Mouse (Mus musculus): ENCODE results near the gene Pigf. TPM values are rescaled to one million over a fixed set of nuclear protein-coding genes. Genes with fewer than 3 reads are reported as not detected.
"Not testable (repeated sequence)": the region's sequence is repeated elsewhere in the genome, so short reads cannot be mapped to it uniquely, and the experiment has no call there.

Gene Pigf
- 1 to 10 TPM; 3.5 to 4.1 TPM for total RNA-seq (2021)

DNA sequence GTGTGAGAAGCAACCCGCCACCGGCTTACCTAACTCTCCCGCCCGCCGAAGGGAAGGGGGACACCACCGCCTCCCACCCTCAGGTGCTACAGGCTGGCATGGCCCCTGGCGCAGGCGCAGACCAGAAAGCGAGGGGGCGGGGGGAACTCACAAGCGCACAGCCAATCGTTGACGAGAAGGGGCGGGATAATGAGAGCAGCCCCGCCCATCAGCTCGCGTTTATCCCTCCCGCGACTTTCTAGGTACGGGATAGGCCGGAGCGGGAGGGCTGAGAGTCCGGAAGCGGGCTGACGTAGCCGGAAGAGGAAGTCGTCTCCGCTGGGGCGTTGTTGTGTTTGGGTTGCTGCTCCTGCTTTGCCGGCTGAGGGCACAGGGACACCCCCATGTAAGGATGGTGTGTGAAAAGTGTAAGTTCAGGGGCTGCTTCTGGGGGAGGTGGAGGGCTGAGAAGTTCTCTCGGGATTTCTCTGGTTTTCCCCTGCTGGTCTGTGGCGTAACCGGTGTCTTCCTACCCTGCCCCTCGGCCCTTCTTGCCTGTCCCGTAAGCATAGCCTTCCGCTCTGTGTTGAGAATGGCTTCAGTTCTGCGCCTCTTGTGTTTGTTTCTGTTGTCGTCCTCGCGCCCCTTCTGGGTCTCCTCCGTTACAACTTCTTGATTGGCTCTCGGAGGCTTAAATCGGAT is at the start of gene Pigf, which contains the start of gene Cript:
TSS of gene Pigf (minus strand) at position 138 of the 681 bp plus-strand sequence.
TSS of gene Cript (plus strand) at position 282 of the 681 bp plus-strand sequence.
- DNase-seq: peak; percentile 96 to 97
- intact Hi-C loops (cut with DNase I): loop anchor here (2.0 kb wide), 1 partner anchor 63 kb away; the partner anchor contains the start of gene Rhoq

DNA sequence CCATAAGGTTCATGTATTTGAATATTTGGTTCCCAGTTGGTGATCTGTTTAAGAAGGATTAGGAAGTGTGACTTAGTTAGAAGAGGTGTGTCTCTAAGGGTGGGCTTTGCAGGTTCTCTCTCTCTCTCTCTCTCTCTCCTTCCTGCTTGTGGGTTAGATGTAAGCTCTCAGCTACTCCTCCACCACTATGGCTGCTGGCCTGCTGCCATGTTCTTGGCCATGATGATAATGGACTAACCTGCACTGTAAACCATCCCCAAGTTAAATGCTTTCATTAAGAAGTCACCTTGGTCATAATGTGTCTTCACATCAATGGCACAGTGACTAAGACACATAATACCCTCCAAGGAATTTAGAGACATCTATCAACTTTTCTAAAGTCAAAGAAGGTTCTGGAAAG is 48.3 kb upstream of the Pigf start:
- intact Hi-C loops (cut with DNase I): no loop called here
- DNase-seq: no peak

DNA sequence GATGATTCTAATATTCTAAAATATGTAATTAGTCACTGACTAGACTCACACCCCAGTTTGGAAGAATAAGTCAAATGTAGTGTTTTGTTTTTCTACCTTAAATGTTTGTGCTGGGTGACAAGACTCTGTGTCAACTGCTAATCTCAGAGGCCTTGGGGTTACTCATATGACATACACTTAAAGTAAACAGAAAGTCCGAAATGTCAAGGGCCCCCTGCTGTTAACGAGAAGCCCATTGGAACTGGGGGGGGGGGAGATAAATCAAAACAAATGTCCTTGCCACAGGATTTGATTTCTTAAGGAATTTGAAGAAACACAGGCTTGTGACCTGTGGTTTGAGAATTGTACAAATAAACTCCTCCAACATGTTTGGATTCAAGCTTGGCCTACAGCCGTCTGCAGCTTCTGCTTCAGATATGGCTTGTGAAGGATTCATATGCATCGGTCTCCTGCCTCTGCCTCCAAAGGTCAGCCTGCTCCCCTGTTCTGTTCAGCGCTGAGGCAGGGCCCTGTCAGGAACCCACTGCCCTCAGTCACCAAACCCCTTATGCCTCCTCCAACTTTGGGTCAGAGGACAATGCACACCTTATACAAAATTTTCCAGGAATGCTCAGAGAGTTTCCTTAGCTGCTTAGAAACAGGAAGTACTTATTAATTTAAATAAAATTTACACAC is 47.7 kb upstream of the Pigf start:
- intact Hi-C loops (cut with DNase I): no loop called here
- no peak for DNase-seq

DNA sequence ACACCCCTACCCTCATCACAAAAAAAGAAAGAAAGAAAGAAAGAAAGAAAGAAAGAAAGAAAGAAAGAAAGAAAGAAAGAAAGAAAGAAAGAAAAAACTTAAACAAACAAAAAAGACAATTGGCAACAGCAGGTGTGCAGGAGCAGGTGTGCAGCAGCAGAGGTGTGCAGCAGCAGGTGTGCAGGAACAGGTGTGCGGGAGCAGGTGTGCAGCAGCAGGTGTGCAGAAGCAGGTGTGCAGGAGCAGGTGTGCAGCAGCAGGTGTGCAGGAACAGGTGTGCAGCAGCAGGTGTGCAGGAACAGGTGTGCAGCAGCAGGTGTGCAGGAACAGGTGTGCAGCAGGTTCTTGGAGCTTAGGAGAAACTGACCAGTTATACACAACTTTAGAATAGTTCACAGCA is 47.0 kb upstream of the Pigf start:
- intact Hi-C loops (cut with DNase I); DNase-seq: not testable (repeated sequence)

DNA sequence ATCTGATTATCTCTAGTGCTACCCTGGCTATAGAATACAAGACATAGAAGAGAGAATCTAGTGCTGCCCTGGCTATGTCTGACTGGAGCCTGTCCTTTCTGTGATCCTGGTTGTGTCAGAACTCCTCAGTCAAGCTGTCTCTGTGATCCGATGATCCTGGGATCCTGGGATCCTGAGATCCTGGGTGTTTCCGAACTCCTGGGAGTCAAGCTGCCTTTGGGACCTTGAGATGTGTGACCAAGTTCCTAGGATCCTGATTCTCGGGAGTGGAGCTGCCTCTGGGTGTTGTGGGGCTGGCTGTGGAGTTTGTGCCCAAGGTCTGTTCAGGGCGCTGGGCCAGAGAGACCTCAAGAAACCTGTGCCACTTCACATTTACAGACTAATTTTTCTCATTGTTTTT is 43.8 kb upstream of the Pigf start:
- DNase-seq: no peak
- intact Hi-C loops (cut with DNase I): no loop called here

DNA sequence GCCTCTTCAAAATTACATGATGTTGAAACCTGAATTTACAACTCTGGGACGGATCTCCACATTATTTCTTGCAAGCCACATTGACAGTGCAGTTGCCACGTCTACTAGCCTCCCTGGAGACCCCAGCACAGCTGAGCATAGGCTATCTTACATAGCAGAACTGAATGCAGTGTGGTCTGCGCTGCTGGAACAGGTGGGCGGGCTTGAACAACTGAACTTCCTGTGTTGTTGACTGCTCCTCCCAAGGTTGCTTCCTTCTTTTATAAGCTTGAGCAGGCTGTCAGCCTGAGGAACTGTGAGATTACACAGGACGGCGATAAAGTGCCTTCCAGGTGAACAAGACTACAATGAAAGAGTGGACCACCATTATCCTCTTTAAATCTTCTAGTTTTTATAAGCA is 38.8 kb upstream of the Pigf start:
- intact Hi-C loops (cut with DNase I): loop anchor here (2.0 kb wide), 1 partner anchor 41 kb away; no protein-coding TSS in a partner anchor
- DNase-seq: no peak

DNA sequence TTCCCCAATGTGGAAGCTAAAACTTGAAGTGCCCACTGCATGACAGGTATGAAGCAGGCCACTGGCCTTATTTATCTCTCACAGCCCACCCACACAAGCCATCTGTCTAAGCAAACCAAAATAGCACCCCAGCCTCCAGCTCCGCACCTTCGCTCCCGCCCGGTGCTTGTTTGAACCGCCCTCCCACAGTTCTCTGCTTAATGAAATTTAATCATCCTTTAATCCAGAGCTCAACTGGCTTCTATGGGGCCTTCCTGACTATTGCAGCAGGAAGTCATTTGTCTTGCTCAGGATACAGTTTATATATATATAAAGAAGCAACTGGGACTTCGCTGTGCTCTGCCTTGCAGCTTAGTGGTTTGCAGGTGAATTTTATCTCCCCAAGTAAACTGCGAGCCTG is 38.3 kb upstream of the Pigf start:
- intact Hi-C loops (cut with DNase I): loop anchor here (2.0 kb wide), 1 partner anchor 41 kb away; no protein-coding TSS in a partner anchor
- DNase-seq: no peak

DNA sequence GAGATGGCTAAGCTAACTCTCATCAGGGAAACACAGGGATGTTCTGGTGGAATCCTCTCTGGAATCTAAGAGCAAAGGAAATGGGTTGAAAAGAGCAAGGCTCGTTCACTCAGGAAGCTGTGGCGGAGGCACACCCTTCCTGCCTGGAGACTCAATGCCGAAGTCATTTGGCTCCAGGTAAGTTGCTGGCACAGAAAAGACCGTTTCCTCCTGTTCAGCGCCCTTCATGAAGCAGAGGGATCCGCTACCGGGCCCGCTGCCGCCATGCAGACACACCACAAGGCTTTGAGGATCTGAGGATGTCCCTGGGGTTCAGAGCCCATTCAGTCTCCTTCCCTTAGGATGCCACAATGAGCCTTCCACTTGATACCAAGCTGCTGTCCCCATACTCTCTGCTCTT is 37.4 kb upstream of the Pigf start:
- DNase-seq: peak; percentile 27 to 34

DNA sequence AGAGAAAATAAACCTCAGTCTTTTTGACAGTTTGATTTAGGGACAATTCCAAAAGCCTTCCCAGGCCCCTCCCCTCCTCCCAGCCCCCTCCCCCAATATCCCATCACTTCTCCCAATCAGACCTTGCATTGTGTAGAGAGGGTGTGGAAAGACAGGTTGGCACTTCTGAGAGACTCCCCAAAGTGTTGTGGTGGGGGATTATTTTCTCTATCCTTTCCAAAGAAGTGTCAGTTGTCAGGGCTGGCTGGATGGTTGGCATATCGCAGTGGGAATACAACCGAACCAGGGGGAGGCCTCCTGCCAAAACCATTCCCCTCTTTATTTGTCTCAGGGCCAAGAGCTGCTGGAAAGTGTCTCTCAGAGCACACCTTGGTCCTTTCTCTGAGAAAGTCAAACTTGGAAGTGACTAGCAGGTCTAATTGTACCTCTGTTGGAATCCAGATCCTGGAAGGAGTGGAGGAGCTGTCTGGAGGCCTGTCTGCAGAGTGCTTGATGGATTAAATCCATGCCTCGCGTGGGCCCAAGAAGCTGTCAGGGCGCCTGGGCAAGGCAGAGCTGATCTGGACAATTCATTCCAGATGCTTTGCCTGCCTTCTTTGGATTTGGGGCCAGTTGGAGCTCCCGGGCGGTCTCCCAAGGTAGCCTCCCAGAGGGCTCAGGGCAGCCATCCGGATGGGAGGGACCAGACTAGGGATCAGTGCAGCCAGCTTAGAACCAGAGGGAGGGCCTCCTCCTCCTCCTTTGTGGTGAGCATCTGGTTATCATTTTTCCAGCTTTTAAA is 32.5 kb upstream of the Pigf start:
- intact Hi-C loops (cut with DNase I): no loop called here
- peak; percentile 59 to 65 for DNase-seq

More for the DNA sequence above, 37.4 kb upstream of the Pigf start:
- intact Hi-C loops (cut with DNase I): loop anchor here (2.0 kb wide), 1 partner anchor 42 kb away; no protein-coding TSS in a partner anchor

DNA sequence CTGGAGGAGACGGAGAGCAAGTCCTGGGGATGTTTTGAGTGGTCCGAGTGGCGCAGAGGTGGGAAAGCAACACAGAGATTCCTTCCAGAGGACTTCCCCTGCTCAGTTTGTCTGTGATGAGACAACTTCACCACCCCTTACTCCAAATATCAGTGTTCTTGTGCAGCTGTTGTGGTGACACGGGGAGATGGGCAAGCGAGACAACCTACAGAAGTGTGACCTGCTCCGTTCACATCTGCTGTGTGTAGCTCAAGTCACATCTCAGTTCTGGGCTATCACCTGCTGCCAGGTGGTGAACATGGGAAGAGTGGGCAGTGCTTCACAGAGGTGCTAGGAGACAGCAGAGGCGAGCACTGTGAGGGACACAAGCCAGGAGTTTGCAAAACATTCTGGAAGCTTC is 31.6 kb upstream of the Pigf start:
- intact Hi-C loops (cut with DNase I): no loop called here
- no peak for DNase-seq

DNA sequence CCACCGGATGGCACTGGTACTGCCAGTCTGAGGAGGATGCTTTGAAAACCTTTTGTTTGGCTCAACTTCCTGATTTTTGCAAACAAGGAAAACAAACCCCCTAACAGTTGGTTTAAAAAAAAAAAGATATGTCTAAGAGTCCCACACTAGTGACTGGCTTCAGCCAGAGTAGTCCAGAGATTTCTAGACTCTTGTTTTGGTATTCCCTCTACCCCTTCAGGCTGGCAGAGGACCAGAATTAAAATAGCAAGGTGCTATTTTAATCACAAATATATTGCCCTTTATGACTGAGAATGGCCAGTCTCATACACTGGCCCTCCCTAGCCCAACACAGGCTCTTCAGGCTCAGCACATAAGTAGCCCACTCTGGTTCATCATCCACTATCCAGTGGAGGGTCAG is 30.5 kb upstream of the Pigf start:
- intact Hi-C loops (cut with DNase I): no loop called here
- no peak for DNase-seq

DNA sequence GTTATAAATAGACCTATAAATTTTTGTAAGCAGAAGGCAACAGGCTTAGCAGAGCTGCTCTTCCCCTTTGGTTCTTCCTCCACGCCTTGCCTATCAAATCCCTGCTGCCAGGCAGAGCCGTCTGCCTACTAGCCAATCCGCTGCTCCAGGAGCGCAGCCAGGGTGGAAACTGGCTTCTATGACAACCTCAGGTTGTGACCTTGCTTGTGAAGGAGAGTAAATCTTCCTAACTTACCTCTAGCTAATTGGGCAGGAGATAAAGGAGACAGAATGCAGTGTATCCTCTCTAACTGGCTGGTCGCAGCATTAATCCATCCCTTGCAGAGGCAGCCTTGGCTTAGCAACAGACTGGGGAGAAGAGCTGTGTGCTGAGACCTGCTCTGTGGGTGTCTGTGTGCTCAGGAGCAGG is 29.8 kb upstream of the Pigf start:
- intact Hi-C loops (cut with DNase I): no loop called here
- DNase-seq: peak; percentile 25 to 40

DNA sequence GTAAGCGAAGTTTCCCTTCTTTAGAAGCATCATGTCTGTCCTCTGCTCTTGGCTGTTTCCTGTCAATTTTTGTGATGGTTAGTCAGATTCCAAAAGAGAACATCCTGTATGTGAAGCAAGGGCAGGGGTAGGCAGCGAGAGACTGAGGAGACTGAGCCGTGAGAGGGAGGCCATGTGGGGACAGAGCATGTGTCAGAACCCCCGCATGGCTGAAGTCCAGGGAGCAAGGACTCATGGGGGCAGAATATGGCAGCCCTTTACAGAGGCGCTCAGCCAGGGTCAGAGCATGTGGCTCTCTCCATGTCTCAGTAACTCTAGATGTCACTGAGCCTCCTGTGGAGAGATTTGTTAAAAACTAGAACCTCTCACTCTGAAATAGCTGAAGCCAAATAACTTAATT is 28.7 kb upstream of the Pigf start:
- intact Hi-C loops (cut with DNase I): no loop called here
- no peak for DNase-seq

DNA sequence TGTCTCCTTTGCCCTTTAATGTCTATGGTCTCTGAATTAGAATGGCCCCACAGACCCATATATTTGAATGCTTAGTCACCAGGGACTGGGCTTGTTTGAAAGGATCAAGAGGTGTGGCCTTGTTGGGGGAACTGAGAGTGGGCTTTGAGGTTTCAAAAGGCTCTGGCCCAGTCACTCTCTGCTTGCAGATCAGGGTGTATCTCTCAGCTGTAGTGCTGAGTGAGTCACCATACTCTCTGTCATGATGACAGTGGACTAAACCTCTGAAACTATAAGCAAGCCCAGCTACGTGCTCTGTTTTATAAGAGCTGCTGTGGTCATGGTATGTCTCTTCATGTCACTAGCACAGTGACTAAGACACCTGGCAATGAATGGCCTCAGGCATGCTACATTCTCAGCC is 27.2 kb upstream of the Pigf start:
- no peak for DNase-seq
- intact Hi-C loops (cut with DNase I): no loop called here

DNA sequence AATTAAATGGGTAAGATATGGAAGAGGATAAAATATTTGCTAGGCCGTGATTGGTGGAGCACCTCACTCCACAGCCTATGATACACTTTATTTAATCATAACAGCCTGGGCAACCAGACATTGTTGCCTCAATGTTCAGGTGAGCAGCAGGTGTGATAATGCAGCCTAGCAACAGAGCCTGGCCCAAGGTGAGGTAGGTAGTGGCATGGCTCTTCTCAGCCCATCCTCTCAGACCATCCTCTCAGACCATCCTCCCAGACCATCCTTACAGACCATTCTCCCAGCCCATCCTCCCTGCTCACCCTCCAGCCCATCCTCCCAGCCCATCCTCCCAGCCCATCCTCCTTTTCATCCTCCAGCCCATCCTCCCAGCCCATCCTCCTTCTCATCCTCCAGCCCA is 26.4 kb upstream of the Pigf start:
- intact Hi-C loops (cut with DNase I): no loop called here
- no peak for DNase-seq

DNA sequence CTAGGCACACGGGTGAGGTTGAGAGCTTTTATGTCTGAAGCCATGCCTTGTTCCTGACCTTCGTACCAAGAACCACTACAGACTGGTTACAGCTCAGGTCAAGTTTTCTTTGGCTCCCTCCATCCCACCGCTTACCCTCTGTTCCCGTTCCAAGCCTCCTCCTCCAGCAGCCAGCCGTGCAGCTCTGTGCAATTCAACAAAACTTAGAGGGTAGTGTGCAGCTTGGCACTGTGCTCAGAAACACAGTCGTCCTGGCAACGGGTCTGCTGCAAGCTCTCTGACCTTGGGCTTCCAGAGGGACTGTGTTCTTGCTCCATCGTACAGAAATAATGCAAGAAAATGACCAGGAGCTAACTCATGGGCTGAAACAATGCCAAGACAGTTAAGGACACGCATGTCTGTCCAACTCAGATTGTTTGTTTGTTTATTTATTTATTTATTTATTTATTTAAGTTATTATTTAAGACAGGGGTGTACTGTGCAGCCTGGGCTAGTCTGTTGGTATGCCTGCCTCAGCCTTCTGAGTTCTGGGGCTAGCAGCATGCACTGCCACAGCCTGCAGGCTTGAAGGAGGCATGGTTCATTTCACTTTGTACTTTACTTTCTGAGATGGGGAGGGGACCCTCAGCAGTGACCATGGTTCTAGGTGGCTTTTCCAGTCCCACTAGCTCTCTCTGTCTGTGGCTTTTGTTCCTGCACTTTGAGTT is 25.4 kb upstream of the Pigf start:
- peak; percentile 26 to 34 for DNase-seq
- intact Hi-C loops (cut with DNase I): no loop called here

DNA sequence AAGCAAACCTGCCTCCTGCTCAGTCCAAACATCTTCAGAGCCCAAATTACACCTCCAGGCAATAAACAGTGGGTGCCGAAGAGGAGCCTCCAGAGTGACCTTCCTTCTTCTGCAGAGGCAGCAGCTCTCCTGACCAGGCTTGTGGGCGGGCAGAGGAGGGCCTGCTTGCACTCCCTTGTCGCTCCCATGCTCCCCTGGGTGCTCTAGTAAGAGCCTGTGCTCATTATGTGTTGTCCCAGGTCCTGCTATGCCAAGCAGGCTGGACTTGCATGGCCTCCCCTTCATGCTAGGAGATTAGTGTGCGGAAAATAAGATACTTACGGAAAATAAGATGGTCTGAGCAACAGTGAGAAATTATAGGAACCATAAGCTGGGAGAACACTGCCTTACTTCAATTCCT is 24.5 kb upstream of the Pigf start:
- intact Hi-C loops (cut with DNase I): no loop called here

DNA sequence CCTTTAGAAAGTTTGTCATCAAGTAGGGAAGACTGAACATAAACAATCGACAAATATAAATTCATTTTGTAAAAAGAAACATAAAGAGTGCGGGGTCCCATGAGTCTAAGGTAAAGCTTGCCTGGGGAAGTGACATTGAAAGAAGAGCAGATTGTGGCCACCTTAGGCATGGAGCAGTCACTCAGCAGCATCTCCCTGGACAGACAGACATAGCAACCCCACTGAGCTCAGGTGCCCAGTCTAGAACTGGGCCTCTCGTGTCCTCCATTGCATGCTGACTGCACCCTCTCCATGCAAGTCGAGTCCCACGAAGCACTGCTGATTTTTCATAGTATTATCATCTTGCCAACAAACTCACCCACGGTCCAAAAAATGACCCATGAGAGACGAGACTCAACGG is 19.6 kb upstream of the Pigf start:
- DNase-seq: no peak
- intact Hi-C loops (cut with DNase I): loop anchor here (2.0 kb wide), 3 partner anchors 82 to 204 kb away; partner anchors contain the start of gene Rhoq

More for the DNA sequence above, 24.5 kb upstream of the Pigf start:
- no peak for DNase-seq

DNA sequence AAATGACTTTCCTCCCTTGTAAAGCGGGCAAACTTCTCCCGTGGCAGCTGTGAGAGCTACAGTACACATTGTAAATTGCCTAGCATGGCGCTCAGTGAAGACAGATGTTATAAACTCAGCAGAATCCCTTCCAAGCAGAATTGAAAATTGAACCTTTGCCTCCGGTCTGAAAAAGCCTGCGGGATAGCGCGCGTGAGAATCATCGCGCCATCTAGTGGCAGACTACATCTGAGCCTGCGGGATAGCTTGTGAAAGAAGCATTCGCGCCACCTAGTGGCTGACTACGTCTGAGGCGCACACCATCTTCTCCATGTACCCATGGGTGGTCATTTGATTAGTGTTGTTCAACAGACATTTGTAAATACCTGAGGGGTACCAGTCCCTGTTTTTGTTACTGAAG is 19.2 kb upstream of the Pigf start:
- intact Hi-C loops (cut with DNase I): loop anchor here (2.0 kb wide), 3 partner anchors 82 to 204 kb away; partner anchors contain the start of gene Rhoq
- peak; percentile 89 to 94 for DNase-seq

DNA sequence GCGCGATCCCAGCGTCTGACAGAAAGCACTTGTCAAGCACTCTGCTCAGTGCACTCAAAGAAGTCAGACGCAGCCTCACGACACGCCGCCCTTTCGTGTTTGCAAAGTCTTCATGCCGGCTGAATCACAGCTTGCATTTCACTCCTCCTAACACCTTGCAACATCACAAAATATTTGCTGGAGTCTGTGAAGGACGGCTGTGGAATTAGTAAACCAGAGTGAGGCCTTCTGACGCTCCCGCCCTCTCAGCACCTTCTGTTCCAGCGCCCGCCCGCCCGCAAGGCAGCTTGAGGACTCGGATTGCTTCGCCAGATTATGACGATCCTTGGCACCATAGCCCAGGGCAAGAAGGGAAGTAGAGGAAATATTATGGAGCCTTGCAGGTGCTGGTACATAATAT is 16.5 kb upstream of the Pigf start:
- DNase-seq: no peak
- intact Hi-C loops (cut with DNase I): no loop called here
